Mouse (Mus musculus) midbrain, embryonic 11.5 days (tissue): ENCODE measurements around the gene Bod1l. TPM values are rescaled to one million over a fixed set of nuclear protein-coding genes. Genes with fewer than 3 reads are reported as not detected.

Experiments used
- ATAC-seq: fragments of 200-750 bp; cut with Nextera tagmentation; 2 replicates; pipeline ENCODE4 v1.8.0; 2017; ENCODE audit warnings: moderate TSS enrichment, moderate library complexity; ENCODE audit not compliant: low FRiP score
- DNase-seq: peaks from one replicate; pipeline ENCODE4 v3.0.0; 2015; ENCODE audit warnings: low spot score; ENCODE audit errors: missing footprints
- H3K27ac ChIP-seq: fragments of 300-500 bp; sonication (generic); 2 replicates; pipeline ENCODE4 v1.5.1; 2014; ENCODE audit warnings: low read depth, low read length
- H3K27me3 ChIP-seq: fragments of 300-500 bp; sonication (generic); 2 replicates; pipeline ENCODE4 v1.6.1; 2014; ENCODE audit warnings: mild to moderate bottlenecking, low read length, moderate library complexity, mixed read lengths; ENCODE audit not compliant: control insufficient read depth, insufficient read depth
- H3K36me3 ChIP-seq: fragments of 300-500 bp; sonication (generic); 2 replicates; pipeline ENCODE4 v1.6.1; 2014; ENCODE audit warnings: mild to moderate bottlenecking, low read length, moderate library complexity, mixed read lengths; ENCODE audit not compliant: control insufficient read depth, insufficient read depth
- H3K4me1 ChIP-seq: fragments of 300-500 bp; sonication (generic); 2 replicates; pipeline ENCODE4 v1.6.1; 2014; ENCODE audit warnings: low read length; ENCODE audit not compliant: control insufficient read depth, insufficient read depth
- H3K4me2 ChIP-seq: fragments of 300-500 bp; sonication (generic); 2 replicates; pipeline ENCODE4 v1.6.1; 2014; ENCODE audit warnings: mild to moderate bottlenecking, moderate library complexity
- H3K4me3 ChIP-seq: fragments of 300-500 bp; sonication (generic); 2 replicates; pipeline ENCODE4 v1.5.1; 2014; ENCODE audit warnings: low read depth, low read length
- H3K9ac ChIP-seq: fragments of 300-500 bp; sonication (generic); 2 replicates; pipeline ENCODE4 v1.6.1; 2014; ENCODE audit warnings: low read length
- H3K9me3 ChIP-seq: fragments of 300-500 bp; sonication (generic); 2 replicates; pipeline ENCODE4 v1.6.1; 2016; ENCODE audit warnings: low read length; ENCODE audit not compliant: control insufficient read depth
- WGBS: fragments of 180-500 bp; shearing (Covaris S2); extraction: QIAGEN DNeasy Blood & Tissue Kit; methylation state at CpG from one replicate; pipeline ENCODE4 v1.1.7; 2014; 5-methylcytosine and 5-hydroxymethylcytosine counted together
- polyA plus RNA-seq: library from polyadenylated mRNA; unstranded; fragments of >200 nt; fragmentation: Nextera tagmentation; extraction: Ambion mirVana; gene quantifications from 2 replicates; pipeline ENCODE4 v1.2.1, GENCODE M21; 2014

Bod1l gene
- polyA plus RNA-seq: 24.5 and 24.6 TPM in 2 replicates

DNA sequence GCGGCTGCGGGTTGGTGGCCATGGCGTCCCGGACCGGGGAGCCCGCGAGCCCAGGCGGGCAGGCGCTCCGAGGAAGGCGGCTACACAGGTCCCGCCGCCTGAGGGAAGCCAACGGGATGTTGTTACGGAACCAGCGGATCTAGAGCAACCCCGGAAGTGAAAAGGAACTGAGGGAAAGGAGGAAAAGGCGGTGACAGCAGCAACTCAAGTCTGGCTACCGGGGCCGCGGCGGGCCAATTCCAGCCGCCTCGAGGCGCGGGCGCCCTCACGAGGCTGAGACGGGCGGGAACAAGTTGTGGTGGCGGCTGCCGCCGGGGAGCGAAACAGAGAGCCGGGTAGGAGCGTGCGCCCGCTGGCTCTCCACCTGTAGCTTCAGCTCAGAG, at the start of gene Bod1l:
Gene Bod1l, minus strand, starts transcription at position 169 of the 383 bp plus-strand sequence.
- peak; percentile 99 for DNase-seq
- Histone ChIP-seq H3K4me2 (peak within 1 kb of the TSS; percentile 82), H3K4me1 (peaks cover 13% of the 10 kb centered on the region), H3K36me3 (no peaks in the 10 kb centered on the region), H3K9me3 (no peaks in the 10 kb centered on the region), H3K9ac (peak within 1 kb of the TSS; percentile 95), H3K4me3 (peak within 1 kb of the TSS; percentile 99), H3K27ac (no peak within 1 kb of the TSS; the same call in 1 of the 2 replicates), H3K27me3 (no peaks in the 10 kb centered on the region)
- WGBS: under 1% methylated on average over 35 of the region's 38 CpGs
- peak; percentile 94 for ATAC-seq

DNA sequence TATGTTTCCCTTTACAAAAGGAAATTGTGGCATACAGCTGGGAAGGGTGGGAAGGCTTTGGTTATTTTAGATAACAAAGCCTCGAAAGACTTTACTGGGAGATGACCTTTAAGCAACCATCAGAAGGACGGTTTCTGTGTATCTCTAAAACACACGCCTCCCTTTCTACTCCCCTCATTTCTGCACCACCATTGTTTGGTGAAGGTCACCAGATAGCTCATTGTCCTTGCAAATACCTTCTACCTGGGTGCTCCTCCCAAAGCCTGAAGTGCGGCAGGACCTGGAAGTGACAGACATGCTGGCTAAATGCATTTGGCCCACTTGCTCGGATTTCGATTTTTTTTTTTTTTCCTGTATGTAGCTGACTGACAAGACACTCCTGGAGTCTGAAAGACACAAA, 49.2 kb upstream of the Bod1l start:
- 87% methylated on average over 6 of the region's 6 CpGs for WGBS

DNA sequence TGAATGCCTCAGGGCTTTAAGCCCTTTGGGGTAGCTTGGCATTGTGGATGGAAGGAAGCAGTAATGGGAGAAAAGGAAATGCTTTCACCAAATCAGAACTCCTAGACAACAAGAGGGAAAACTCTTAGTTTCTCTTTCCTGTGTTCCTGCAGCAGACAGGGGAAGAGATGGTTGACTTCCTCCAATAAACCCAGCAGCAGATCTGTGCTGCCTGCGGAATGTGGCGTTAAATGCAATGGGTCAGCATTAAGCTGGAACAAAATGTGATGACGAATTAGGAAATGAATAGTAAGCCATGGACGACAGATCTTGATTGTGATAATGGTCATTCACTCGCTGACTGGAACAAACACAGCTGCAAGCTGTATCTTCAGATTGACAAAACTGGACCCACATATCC, 46.8 kb upstream of the Bod1l start:
- ATAC-seq (no peak), DNase-seq (no peak)
- H3K27me3 ChIP-seq: no peaks in the 10 kb centered on the region
- no peak overlapping the region for H3K4me2 ChIP-seq
- no peak overlapping the region for H3K27ac ChIP-seq
- no peaks in the 10 kb centered on the region for H3K9me3 ChIP-seq
- H3K4me3 ChIP-seq: no peak overlapping the region
- no peaks in the 10 kb centered on the region for H3K36me3 ChIP-seq
- 77% methylated on average over 5 of the region's 5 CpGs for WGBS
- no peak overlapping the region for H3K9ac ChIP-seq
- no peaks in the 10 kb centered on the region for H3K4me1 ChIP-seq

More for the DNA sequence above, 49.2 kb upstream of the Bod1l start:
- no peaks in the 10 kb centered on the region for H3K4me1 ChIP-seq
- no peaks in the 10 kb centered on the region for H3K27me3 ChIP-seq
- DNase-seq: no peak
- ATAC-seq: no peak
- H3K9me3 ChIP-seq: no peaks in the 10 kb centered on the region
- no peak overlapping the region for H3K4me3 ChIP-seq
- no peak overlapping the region for H3K4me2 ChIP-seq
- no peak overlapping the region for H3K27ac ChIP-seq
- no peaks in the 10 kb centered on the region for H3K36me3 ChIP-seq
- no peak overlapping the region for H3K9ac ChIP-seq

DNA sequence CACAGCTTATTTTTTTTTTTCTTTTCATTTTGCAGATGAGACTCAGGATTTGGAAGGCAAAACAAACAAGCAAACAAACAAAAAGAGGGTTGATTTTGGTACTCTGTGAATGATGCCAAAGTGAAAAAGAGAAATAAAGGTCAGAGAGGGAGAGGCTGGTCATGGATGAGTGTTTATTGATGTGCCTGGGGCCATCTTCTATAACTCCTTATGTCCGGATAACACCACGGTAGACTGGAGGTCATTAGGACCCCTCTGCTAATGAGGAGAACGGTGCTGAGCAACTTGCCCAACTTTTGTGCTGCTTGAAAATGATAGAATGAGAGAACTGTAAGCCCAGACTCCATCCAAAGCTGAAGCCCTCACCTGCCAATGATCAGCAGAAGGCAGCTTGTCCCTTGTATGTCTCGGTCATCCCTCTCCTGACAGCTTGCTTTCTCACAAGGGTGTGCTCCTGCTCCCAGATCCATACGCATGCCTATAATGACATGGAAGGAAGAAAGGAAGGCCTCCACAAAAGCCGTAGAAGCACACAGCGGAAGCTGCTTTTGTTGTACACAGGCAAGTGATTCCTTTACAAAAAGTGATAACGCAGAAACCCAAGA, 45.2 kb upstream of the Bod1l start:
- Histone ChIP-seq H3K36me3 (no peaks in the 10 kb centered on the region), H3K27me3 (no peaks in the 10 kb centered on the region), H3K9ac (no peak overlapping the region), H3K9me3 (no peaks in the 10 kb centered on the region), H3K4me3 (no peak overlapping the region), H3K4me1 (no peaks in the 10 kb centered on the region), H3K4me2 (no peak overlapping the region), H3K27ac (no peak overlapping the region)
- ATAC-seq: 0 out of 2 replicates have a peak, but pooled peaks have one; percentile 43
- WGBS: 79% methylated on average over 8 of the region's 8 CpGs
- no peak for DNase-seq

DNA sequence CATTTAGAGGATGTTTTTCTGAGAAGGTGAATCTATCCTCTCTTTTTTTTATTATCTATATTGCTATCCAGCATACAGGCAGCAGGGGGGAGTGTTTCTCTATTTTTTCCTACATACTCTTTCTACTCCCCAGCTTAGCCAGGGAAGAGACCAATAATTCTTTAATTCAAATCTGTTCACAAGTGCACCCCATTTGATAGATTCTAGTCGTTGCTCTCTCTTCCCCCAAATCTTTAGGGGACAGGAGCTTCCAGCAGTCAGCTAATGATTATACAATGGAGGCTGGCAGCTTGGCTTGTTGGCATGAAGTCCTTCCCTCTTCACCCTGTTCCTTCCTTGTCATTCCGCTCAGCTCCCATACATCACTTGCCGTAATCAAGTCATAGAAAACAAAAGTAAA, 44.7 kb upstream of the Bod1l start:
- peak; percentile 27; the same call in 1 of the 2 replicates for ATAC-seq
- 64% methylated on average over 3 of the region's 3 CpGs for WGBS
- no peak overlapping the region for H3K27ac ChIP-seq
- no peak overlapping the region for H3K9ac ChIP-seq
- no peak for DNase-seq
- H3K4me3 ChIP-seq: no peak overlapping the region
- H3K36me3 ChIP-seq: no peaks in the 10 kb centered on the region
- no peaks in the 10 kb centered on the region for H3K9me3 ChIP-seq
- no peaks in the 10 kb centered on the region for H3K27me3 ChIP-seq
- no peaks in the 10 kb centered on the region for H3K4me1 ChIP-seq
- no peak overlapping the region for H3K4me2 ChIP-seq

DNA sequence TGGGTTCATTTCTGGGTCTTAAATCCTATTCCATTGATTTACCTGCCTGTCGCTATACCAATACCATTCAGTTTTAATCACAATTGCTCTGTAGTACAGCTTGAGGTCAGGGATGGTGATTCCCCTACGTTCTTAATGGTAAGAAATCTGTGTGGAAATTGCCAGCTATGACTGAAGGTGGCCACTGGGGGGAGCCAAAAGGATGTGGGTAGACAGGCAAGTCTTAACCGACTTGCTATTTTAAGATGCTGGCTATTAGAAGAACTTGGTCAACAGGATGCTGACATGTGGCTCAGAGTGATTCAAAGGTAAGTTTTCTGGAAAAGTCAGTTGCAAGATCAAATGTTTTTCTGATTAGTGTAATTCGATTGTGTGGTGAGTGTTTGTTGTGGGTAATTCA, 43.6 kb upstream of the Bod1l start:
- Histone ChIP-seq H3K4me3 (no peak overlapping the region), H3K27me3 (no peaks in the 10 kb centered on the region), H3K4me1 (no peaks in the 10 kb centered on the region), H3K27ac (no peak overlapping the region), H3K4me2 (no peak overlapping the region), H3K9ac (no peak overlapping the region), H3K36me3 (no peaks in the 10 kb centered on the region), H3K9me3 (no peaks in the 10 kb centered on the region)
- DNase-seq: peak; percentile 96
- peak; percentile 27 for ATAC-seq
- WGBS: 18% methylated on average over 4 of the region's 4 CpGs

DNA sequence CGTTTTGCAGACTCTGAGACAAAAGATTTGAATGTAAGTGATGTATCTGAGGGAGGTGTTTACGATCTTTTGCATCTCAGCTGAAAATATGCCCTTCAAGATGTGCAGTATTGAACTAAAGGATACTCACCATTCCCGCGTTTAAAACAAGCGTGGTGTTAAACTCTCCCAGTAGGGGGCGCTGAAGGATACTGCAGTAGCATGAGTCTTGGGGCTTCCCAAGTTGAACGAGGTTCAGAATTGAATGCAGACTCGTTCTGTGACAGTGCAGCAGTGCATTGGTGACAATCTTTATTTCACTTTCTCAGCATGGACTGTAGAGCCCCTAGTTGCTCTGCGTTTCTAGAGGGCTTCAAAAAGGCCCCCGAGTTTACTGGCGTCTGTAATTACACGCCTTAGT, 40.4 kb upstream of the Bod1l start:
- no peaks in the 10 kb centered on the region for H3K9me3 ChIP-seq
- H3K4me1 ChIP-seq: no peaks in the 10 kb centered on the region
- H3K27ac ChIP-seq: no peak overlapping the region
- no peak overlapping the region for H3K4me3 ChIP-seq
- DNase-seq: peak; percentile 93
- H3K4me2 ChIP-seq: no peak overlapping the region
- no peak overlapping the region for H3K9ac ChIP-seq
- H3K27me3 ChIP-seq: no peaks in the 10 kb centered on the region
- H3K36me3 ChIP-seq: no peaks in the 10 kb centered on the region
- ATAC-seq: peak; percentile 52; the same call in 1 of the 2 replicates
- WGBS: 25% methylated on average over 12 of the region's 12 CpGs

DNA sequence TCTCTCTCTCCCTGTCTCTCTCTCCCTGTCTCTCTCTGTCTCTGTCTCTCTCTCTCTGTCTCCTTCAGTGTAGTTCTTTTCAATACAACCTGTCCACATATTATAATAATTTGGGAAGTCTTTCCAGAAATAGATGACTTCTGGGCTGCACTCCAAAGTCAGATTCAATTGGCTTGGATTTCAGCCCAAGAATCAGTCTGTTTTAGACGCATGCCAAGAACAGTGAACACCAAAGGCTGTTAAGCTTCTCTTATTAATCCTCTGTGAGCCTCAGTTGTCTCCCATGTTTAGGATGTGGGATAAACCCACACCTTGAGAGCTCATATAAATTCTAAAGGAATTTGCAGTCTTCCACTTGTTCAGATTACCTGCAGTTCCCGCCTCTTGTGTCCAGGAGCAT, 27.0 kb upstream of the Bod1l start:
- no peak for ATAC-seq
- 90% methylated on average over 2 of the region's 2 CpGs for WGBS

DNA sequence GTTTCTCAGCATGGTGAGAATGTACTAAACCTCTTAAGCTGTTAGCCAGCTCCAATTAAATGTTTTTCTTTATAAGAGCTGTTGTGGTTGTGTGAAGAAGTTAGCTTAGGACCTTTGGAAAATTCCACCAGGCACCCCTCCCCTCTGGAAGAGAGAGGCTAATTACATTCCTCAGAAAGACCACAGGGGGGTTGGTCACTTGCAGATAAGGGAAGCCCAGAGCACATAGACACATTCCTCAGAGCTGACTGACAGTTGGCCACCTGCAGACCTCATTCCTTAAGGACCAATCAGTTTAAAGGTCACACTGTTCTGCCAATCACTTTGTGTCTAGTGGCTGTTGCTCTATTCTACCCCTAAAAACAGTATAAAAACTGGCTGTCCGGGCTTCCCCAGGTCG, 11.7 kb upstream of the Bod1l start:
- H3K4me3 ChIP-seq: no peak overlapping the region
- no peak overlapping the region for H3K27ac ChIP-seq
- WGBS: 67% methylated on average over 2 of the region's 2 CpGs
- ATAC-seq: no peak
- no peak for DNase-seq
- no peaks in the 10 kb centered on the region for H3K9me3 ChIP-seq
- no peaks in the 10 kb centered on the region for H3K4me1 ChIP-seq
- no peaks in the 10 kb centered on the region for H3K36me3 ChIP-seq
- H3K4me2 ChIP-seq: no peak overlapping the region
- no peaks in the 10 kb centered on the region for H3K27me3 ChIP-seq
- no peak overlapping the region for H3K9ac ChIP-seq

More for the DNA sequence above, 27.0 kb upstream of the Bod1l start:
- Histone ChIP-seq H3K27ac (no peak overlapping the region), H3K4me2 (no peak overlapping the region), H3K36me3 (no peaks in the 10 kb centered on the region), H3K4me1 (no peaks in the 10 kb centered on the region), H3K9me3 (no peaks in the 10 kb centered on the region), H3K4me3 (no peak overlapping the region), H3K27me3 (no peaks in the 10 kb centered on the region), H3K9ac (no peak overlapping the region)
- DNase-seq: no peak
